Mouse (Mus musculus): ENCODE results near the gene Sytl2. TPM values are rescaled to one million over a fixed set of nuclear protein-coding genes. Genes with fewer than 3 reads are reported as not detected.

Gene Sytl2
- polyA plus RNA-seq, 1 experiment: 5.9 TPM

DNA sequence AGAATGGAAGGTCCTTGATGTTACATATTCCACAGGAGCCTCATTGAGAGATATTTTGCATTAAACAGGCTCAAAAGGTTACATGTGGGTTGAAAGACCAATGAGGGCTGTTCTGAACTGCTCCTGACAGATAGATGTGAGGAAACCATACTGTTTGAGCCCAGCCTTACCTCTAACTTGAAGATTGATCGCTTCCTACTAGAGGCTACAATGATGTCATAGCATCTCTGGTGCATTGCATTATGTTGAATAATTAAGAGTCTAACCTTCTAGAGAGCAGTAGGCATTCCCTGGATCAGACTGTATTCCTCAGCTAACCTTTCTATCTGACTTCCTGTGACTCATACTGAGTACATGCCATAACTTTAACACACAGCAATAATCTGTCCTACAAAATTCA lies 17.4 kb downstream of the Sytl2 start:
- DNase-seq: no peak
- 94% methylated on average over 1 of the region's 1 CpGs for WGBS
- no peaks in the 10 kb centered on the region for H3K27me3 ChIP-seq (ENCODE audit: control insufficient read depth, insufficient read depth, low read length)
- no peak for TF ChIP-seq POLR2A (IDR thresholded peaks at IDR 0.05; ENCODE audit: control insufficient read depth, extremely low read depth, insufficient read depth, low read length, poor library complexity)
- no peak for TF ChIP-seq CTCF (IDR thresholded peaks at IDR 0.05; ENCODE audit: borderline replicate concordance, control insufficient read depth, extremely low read depth, insufficient read depth, low read length, poor library complexity)
- H3K36me3 ChIP-seq (ENCODE audit: control insufficient read depth, insufficient read depth, low read length): no peaks in the 10 kb centered on the region
- no peak overlapping the region for H3K4me3 ChIP-seq (ENCODE audit: control insufficient read depth, insufficient read depth, low read length)
- no peak overlapping the region for H3K27ac ChIP-seq (ENCODE audit: control insufficient read depth, insufficient read depth, low read length)
- H3K4me1 ChIP-seq (replicated peaks; ENCODE audit: control insufficient read depth, insufficient read depth, low read length): no peaks in the 10 kb centered on the region

- H3K4me1 ChIP-seq (replicated peaks; ENCODE audit: control insufficient read depth, insufficient read depth, low read length): no peaks in the 10 kb centered on the region
- no peak for DNase-seq
- H3K4me3 ChIP-seq (ENCODE audit: control insufficient read depth, insufficient read depth, low read length): no peak overlapping the region
- WGBS: 83% methylated on average over 5 of the region's 5 CpGs
- no peaks in the 10 kb centered on the region for H3K27me3 ChIP-seq (ENCODE audit: control insufficient read depth, insufficient read depth, low read length)
- H3K36me3 ChIP-seq (ENCODE audit: control insufficient read depth, insufficient read depth, low read length): no peaks in the 10 kb centered on the region
- H3K27ac ChIP-seq (ENCODE audit: control insufficient read depth, insufficient read depth, low read length): no peak overlapping the region
- no peak for TF ChIP-seq CTCF (IDR thresholded peaks at IDR 0.05; ENCODE audit: borderline replicate concordance, control insufficient read depth, extremely low read depth, insufficient read depth, low read length, poor library complexity)
- TF ChIP-seq POLR2A (IDR thresholded peaks at IDR 0.05; ENCODE audit: control insufficient read depth, extremely low read depth, insufficient read depth, low read length, poor library complexity): no peak
These were observed 18.1 kb downstream of the Sytl2 start for GRCm38 (mm10) chr7:90320124-90320523.

GRCm38 (mm10) chr7:90325166-90325565 lies 23.1 kb downstream of the Sytl2 start:
- Histone ChIP-seq H3K27me3 (ENCODE audit: control insufficient read depth, insufficient read depth, low read length) (no peaks in the 10 kb centered on the region), H3K4me3 (ENCODE audit: control insufficient read depth, insufficient read depth, low read length) (no peak overlapping the region), H3K36me3 (ENCODE audit: control insufficient read depth, insufficient read depth, low read length) (no peaks in the 10 kb centered on the region), H3K4me1 (replicated peaks; ENCODE audit: control insufficient read depth, insufficient read depth, low read length) (no peaks in the 10 kb centered on the region), H3K27ac (ENCODE audit: control insufficient read depth, insufficient read depth, low read length) (no peak overlapping the region)
- WGBS: 95% methylated on average over 4 of the region's 4 CpGs
- DNase-seq: no peak
- no peak for TF ChIP-seq CTCF (IDR thresholded peaks at IDR 0.05; ENCODE audit: borderline replicate concordance, control insufficient read depth, extremely low read depth, insufficient read depth, low read length, poor library complexity)
- TF ChIP-seq POLR2A (IDR thresholded peaks at IDR 0.05; ENCODE audit: control insufficient read depth, extremely low read depth, insufficient read depth, low read length, poor library complexity): no peak

- no peaks in the 10 kb centered on the region for H3K27me3 ChIP-seq (ENCODE audit: control insufficient read depth, insufficient read depth, low read length)
- WGBS: 95% methylated on average over 1 of the region's 1 CpGs
- H3K4me3 ChIP-seq (ENCODE audit: control insufficient read depth, insufficient read depth, low read length): no peak overlapping the region
- no peaks in the 10 kb centered on the region for H3K36me3 ChIP-seq (ENCODE audit: control insufficient read depth, insufficient read depth, low read length)
- no peak for DNase-seq
- H3K27ac ChIP-seq (ENCODE audit: control insufficient read depth, insufficient read depth, low read length): no peak overlapping the region
- TF ChIP-seq POLR2A (IDR thresholded peaks at IDR 0.05; ENCODE audit: control insufficient read depth, extremely low read depth, insufficient read depth, low read length, poor library complexity) (no peak), CTCF (IDR thresholded peaks at IDR 0.05; ENCODE audit: borderline replicate concordance, control insufficient read depth, extremely low read depth, insufficient read depth, low read length, poor library complexity) (no peak)
- no peaks in the 10 kb centered on the region for H3K4me1 ChIP-seq (replicated peaks; ENCODE audit: control insufficient read depth, insufficient read depth, low read length)
These were observed 28.1 kb downstream of the Sytl2 start for GRCm38 (mm10) chr7:90330200-90330599.

DNA sequence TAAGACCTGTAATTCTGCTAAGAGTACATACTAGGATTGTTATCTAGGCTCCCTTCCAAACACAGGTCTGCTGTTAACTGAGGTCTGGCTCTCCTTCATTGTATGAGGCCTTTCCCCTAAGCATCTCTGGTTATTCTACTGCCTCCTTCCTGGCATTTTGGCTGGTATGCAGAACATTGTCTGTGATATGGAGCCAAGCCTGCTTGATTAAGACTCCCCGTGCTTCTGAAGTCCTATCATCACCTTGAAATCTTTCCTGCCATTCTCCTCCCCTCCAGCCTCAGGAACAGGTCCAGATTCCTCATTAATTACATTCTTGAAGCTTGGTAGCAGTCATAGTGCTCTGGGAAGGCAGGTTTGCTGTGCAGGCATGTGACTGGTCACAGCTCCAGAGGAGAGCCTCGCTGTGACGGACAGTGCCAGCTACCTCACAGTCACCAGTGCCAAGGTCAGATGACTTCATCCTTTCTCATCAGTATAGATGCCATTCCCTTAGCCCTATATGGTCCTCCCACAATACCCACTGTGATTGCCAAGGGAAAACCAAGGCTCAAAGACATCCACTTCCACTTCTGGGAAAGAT lies 30.5 kb downstream of the Sytl2 start:
- H3K27ac ChIP-seq (ENCODE audit: control insufficient read depth, insufficient read depth, low read length): no peak overlapping the region
- no peak for DNase-seq
- 93% methylated on average over 3 of the region's 3 CpGs for WGBS

DNA sequence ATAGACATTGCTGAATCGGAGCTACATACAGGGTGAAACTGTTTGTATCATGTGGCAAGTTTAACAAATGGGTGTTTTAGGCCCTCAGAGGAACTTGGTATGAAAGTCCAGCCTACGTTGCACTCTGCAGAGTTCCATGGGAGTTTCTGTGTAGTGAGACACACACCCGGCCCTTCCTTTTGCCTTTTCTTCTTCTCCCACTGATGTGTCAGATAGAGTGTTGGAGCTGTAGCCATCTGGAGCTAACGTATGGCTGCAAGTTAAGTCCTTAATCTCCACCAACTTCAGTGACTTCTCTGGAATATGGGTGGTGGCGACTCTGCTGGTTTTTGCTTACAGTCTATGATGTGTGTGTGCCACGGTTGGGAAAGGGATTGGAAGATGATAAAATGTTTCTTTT lies 32.3 kb downstream of the Sytl2 start:
- Histone ChIP-seq H3K4me3 (ENCODE audit: control insufficient read depth, insufficient read depth, low read length) (no peak overlapping the region), H3K27ac (ENCODE audit: control insufficient read depth, insufficient read depth, low read length) (no peak overlapping the region), H3K27me3 (ENCODE audit: control insufficient read depth, insufficient read depth, low read length) (no peaks in the 10 kb centered on the region), H3K36me3 (ENCODE audit: control insufficient read depth, insufficient read depth, low read length) (no peaks in the 10 kb centered on the region), H3K4me1 (replicated peaks; ENCODE audit: control insufficient read depth, insufficient read depth, low read length) (no peaks in the 10 kb centered on the region)
- DNase-seq: no peak
- TF ChIP-seq CTCF (IDR thresholded peaks at IDR 0.05; ENCODE audit: borderline replicate concordance, control insufficient read depth, extremely low read depth, insufficient read depth, low read length, poor library complexity) (no peak), POLR2A (IDR thresholded peaks at IDR 0.05; ENCODE audit: control insufficient read depth, extremely low read depth, insufficient read depth, low read length, poor library complexity) (no peak)
- WGBS: 95% methylated on average over 6 of the region's 6 CpGs

More for the DNA sequence above, 30.5 kb downstream of the Sytl2 start:
- Histone ChIP-seq H3K4me1 (replicated peaks; ENCODE audit: control insufficient read depth, insufficient read depth, low read length) (no peaks in the 10 kb centered on the region), H3K4me3 (ENCODE audit: control insufficient read depth, insufficient read depth, low read length) (no peak overlapping the region), H3K27me3 (ENCODE audit: control insufficient read depth, insufficient read depth, low read length) (no peaks in the 10 kb centered on the region), H3K36me3 (ENCODE audit: control insufficient read depth, insufficient read depth, low read length) (no peaks in the 10 kb centered on the region)
- TF ChIP-seq CTCF (IDR thresholded peaks at IDR 0.05; ENCODE audit: borderline replicate concordance, control insufficient read depth, extremely low read depth, insufficient read depth, low read length, poor library complexity) (no peak), POLR2A (IDR thresholded peaks at IDR 0.05; ENCODE audit: control insufficient read depth, extremely low read depth, insufficient read depth, low read length, poor library complexity) (no peak)

DNA sequence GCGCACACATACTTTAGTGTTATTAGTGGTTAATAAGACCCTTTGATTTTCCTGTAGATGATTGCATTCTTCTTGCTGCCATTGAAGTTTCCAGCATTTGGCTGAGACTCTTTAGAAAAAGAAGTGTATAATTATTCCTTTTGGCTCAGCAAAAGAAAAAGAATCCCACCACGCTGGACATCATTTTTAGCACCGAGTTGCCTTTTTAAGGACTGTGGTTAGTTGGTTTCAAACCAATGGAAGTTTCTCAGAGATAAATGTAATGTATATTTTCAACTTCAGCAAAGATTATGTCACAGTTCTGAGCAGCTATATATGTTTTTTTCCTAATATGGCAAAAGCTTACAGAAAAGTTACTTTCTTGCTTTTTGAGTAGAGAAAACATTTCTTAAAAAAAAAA lies 32.8 kb downstream of the Sytl2 start:
- 93% methylated on average over 3 of the region's 3 CpGs for WGBS
- Histone ChIP-seq H3K36me3 (ENCODE audit: control insufficient read depth, insufficient read depth, low read length) (no peaks in the 10 kb centered on the region), H3K4me3 (ENCODE audit: control insufficient read depth, insufficient read depth, low read length) (no peak overlapping the region), H3K4me1 (replicated peaks; ENCODE audit: control insufficient read depth, insufficient read depth, low read length) (no peaks in the 10 kb centered on the region), H3K27ac (ENCODE audit: control insufficient read depth, insufficient read depth, low read length) (no peak overlapping the region), H3K27me3 (ENCODE audit: control insufficient read depth, insufficient read depth, low read length) (no peaks in the 10 kb centered on the region)
- no peak for DNase-seq
- no peak for TF ChIP-seq CTCF (IDR thresholded peaks at IDR 0.05; ENCODE audit: borderline replicate concordance, control insufficient read depth, extremely low read depth, insufficient read depth, low read length, poor library complexity)
- no peak for TF ChIP-seq POLR2A (IDR thresholded peaks at IDR 0.05; ENCODE audit: control insufficient read depth, extremely low read depth, insufficient read depth, low read length, poor library complexity)
